Mouse (Mus musculus) ES-E14 (cell line): Measurements from ENCODE around the gene Csrnp3. TPM values are rescaled to one million over a fixed set of nuclear protein-coding genes. Genes with fewer than 3 reads are reported as not detected.

Experiments used
- DNase-seq: peaks from one replicate; pipeline ENCODE4 v3.0.0-alpha.2; 2013; ENCODE audit warnings: low read depth, low spot score
- H3K27ac ChIP-seq: 2 replicates; pipeline ENCODE4 v1.5.1; 2012; ENCODE audit warnings: low read depth, mild to moderate bottlenecking, low read length, moderate library complexity, mixed read lengths; ENCODE audit not compliant: poor library complexity, insufficient read depth, severe bottlenecking
- H3K36me3 ChIP-seq: 2 replicates; pipeline ENCODE4 v1.6.1; 2012; ENCODE audit warnings: mild to moderate bottlenecking, low read length, moderate library complexity, mixed read lengths; ENCODE audit not compliant: control insufficient read depth, poor library complexity, insufficient read depth, severe bottlenecking
- H3K4me1 ChIP-seq, 2 experiments: fragments of 150-350 bp in 1 of 2; sonication (generic) in 1 of 2; 2 replicates each; pipeline ENCODE4 v1.6.1; 2012; ENCODE audit warnings: low read length in 2 of 2, mild to moderate bottlenecking in 1 of 2, mixed read lengths in 1 of 2; ENCODE audit not compliant: control insufficient read depth in 2 of 2, insufficient read depth in 2 of 2, poor library complexity in 1 of 2
- H3K4me3 ChIP-seq, 2 experiments: fragments of 150-350 bp in 1 of 2; sonication (generic) in 1 of 2; 2 replicates each; pipeline ENCODE4 v1.5.1; 2012; ENCODE audit warnings: low read length in 2 of 2, low read depth in 1 of 2, mild to moderate bottlenecking in 1 of 2, mixed read lengths in 1 of 2; ENCODE audit not compliant: insufficient read depth in 1 of 2, poor library complexity in 1 of 2, severe bottlenecking in 1 of 2
- H3K9ac ChIP-seq: 2 replicates; pipeline ENCODE4 v1.6.1; 2012; ENCODE audit warnings: low read depth, mild to moderate bottlenecking, low read length, mixed read lengths; ENCODE audit not compliant: poor library complexity, insufficient read depth, severe bottlenecking
- H3K9me3 ChIP-seq: fragments of 150-350 bp; sonication (generic); 2 replicates; pipeline ENCODE4 v1.6.1; 2012; ENCODE audit warnings: low read depth, mild to moderate bottlenecking, low read length; ENCODE audit not compliant: control insufficient read depth, insufficient read depth
- CHD2 ChIP-seq: IDR thresholded peaks from 2 replicates; pipeline ENCODE4 v1.6.1; 2014; ENCODE audit warnings: mild to moderate bottlenecking, low read depth, low read length, inconsistent platforms
- HCFC1 ChIP-seq: IDR thresholded peaks from 2 replicates; pipeline ENCODE4 v1.6.1; 2012; ENCODE audit warnings: low read length, inconsistent platforms, borderline replicate concordance; ENCODE audit not compliant: insufficient read depth
- MAFK ChIP-seq: IDR thresholded peaks from 2 replicates; pipeline ENCODE4 v1.6.1; 2014; ENCODE audit warnings: mild to moderate bottlenecking, low read depth, low read length, inconsistent platforms; ENCODE audit not compliant: insufficient read depth
- ZC3H11A ChIP-seq: IDR thresholded peaks from 2 replicates; pipeline ENCODE4 v1.6.1; 2012; ENCODE audit warnings: low read depth, mild to moderate bottlenecking, inconsistent platforms, low read length, borderline replicate concordance
- ZNF384 ChIP-seq: IDR thresholded peaks from 2 replicates; pipeline ENCODE4 v1.6.1; 2012; ENCODE audit warnings: low read depth, low read length, inconsistent platforms
- in situ Hi-C, 2 experiments: fragments of 600-800 bp; cut with MboI; formaldehyde crosslinking; loops; one replicate each; pipeline ENCODE4 v1.15.1; 2025; ENCODE audit warnings: low sequenced_read_pairs in 2 of 2, inconsistent platforms in 1 of 2; ENCODE audit not compliant: unreplicated experiment in 2 of 2
- total RNA-seq: library from RNA; depleted of rRNA; stranded (reverse); fragments of 300-350 nt; gene quantifications from 2 replicates; pipeline ENCODE4 v1.2.3, GENCODE M21; 2012

Gene Csrnp3
- total RNA-seq, 1 experiment, result 4.3 TPM

DNA sequence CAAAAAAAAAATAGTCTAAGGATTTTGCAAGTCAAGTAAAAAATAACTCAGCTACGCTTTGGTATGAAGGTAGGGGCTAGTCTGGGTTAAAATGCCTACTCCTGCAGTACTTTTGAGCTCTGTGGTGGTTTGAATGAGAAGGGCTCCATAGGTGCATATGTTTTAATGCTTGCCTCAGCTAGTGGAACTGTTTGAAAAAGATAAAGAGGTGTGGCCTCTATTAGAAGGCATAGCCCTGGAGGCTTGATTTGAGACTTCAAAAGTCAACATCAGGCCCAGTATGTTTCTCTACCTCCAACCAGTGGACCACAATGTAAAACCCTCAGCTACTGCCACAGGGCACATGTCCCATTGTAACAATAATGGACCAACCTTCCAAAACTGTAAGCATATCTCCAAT, 16.9 kb upstream of the Csrnp3 start:
- no peak overlapping the region for H3K4me3 ChIP-seq
- no peak overlapping the region for H3K9ac ChIP-seq
- H3K9me3 ChIP-seq, result no peaks in the 10 kb centered on the region
- DNase-seq, result no peak
- no peak overlapping the region for H3K27ac ChIP-seq
- no peaks in the 10 kb centered on the region for H3K36me3 ChIP-seq
- in situ Hi-C loops, result no loop called here
- H3K4me1 ChIP-seq, result no peaks in the 10 kb centered on the region
- TF ChIP-seq HCFC1 (no peak), CHD2 (no peak), MAFK (no peak), ZC3H11A (no peak)

DNA sequence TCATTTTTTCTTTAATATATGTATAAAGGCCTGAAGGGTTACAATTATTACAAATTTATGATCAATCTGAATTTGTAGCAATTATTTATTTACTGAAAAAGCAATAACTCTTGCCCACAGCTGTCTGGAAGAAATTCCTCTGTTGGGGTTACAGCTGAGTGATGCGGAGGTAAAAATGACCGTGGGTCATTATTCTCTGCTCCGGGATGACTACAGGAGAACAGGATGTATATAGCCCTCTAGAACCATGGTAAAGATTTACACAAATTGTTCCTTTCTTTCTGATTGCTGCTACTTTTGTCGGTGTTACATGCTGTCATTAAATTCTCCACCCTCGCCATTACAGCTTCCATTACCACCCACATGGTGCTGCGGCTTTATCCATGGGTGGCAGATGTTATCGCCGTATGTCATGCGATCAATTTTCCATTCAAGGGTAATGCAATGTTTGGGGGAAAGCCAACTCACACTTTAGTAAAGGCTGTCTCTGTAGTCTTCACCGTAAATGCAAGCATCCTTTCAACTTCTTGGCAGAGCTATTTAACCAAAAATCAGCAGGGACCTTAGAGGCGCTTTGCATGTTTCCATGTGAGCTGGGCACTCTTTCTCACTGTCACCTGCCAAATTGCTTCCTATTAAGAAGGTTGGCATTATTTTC, 12.7 kb upstream of the Csrnp3 start:
- H3K27ac ChIP-seq, result no peak overlapping the region
- H3K36me3 ChIP-seq, result no peaks in the 10 kb centered on the region
- TF ChIP-seq ZC3H11A, result no peak
- no peak for TF ChIP-seq CHD2
- no peak for TF ChIP-seq HCFC1
- TF ChIP-seq ZNF384, result no peak
- no peak for TF ChIP-seq MAFK
- H3K9ac ChIP-seq, result no peak overlapping the region
- in situ Hi-C loops, result no loop called here
- DNase-seq, result no peak
- H3K4me1 ChIP-seq, result no peaks in the 10 kb centered on the region
- no peaks in the 10 kb centered on the region for H3K9me3 ChIP-seq
- no peak overlapping the region for H3K4me3 ChIP-seq

DNA sequence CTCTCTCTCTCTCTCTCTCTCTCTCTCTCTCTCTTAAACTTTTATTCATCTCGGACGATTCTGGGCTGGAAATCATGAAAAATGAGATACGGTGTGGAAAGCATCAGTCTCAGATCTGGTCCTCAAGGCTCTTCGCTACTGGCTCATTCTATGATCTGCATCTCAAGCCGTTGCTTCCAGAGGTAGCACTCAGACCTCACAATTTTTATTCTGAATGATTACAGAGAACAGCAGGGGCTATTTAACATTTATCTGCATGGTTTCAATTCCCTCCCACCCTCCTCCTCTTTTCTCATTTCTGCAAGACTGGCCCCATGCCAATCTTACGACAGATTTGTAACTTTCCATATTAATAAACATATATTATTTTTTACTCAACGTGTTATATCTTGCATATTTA, 12.1 kb upstream of the Csrnp3 start:
- H3K27ac ChIP-seq, result no peak overlapping the region
- no peaks in the 10 kb centered on the region for H3K36me3 ChIP-seq
- no peak for DNase-seq
- no peaks in the 10 kb centered on the region for H3K9me3 ChIP-seq
- TF ChIP-seq MAFK (no peak), HCFC1 (no peak), ZC3H11A (no peak), ZNF384 (no peak), CHD2 (no peak)
- no peak overlapping the region for H3K9ac ChIP-seq
- no peaks in the 10 kb centered on the region for H3K4me1 ChIP-seq
- H3K4me3 ChIP-seq, result no peak overlapping the region
- in situ Hi-C loops, result no loop called here

DNA sequence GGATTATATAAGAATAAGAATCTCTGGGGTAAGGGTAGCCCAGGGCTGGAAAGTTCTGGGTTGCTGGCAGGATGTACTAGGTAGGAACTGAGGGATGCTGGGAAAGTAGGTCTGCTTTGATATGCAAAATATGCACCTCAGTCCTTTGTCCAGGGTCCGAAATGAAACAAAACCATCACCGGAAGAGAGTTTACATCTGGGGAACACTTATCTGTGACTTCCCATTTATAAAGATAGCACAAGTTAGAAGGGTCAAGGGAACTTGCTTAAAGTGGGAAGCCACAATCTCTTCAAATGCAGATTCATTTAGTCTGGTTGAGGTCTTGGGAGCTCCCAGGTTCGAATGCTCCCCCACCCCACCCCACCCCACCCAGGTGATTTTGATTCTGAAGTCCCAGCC, 4.0 kb upstream of the Csrnp3 start:
- DNase-seq, result peak; percentile 53
- H3K4me3 ChIP-seq, result no peak overlapping the region
- peaks cover 0 to 8% of the 10 kb centered on the region in 2 experiments; a peak in 1 of 4 replicates for H3K4me1 ChIP-seq
- in situ Hi-C loops, result no loop called here
- H3K27ac ChIP-seq, result peak overlapping the region; percentile 78; the same call in 1 of the 2 replicates
- H3K36me3 ChIP-seq, result no peaks in the 10 kb centered on the region
- TF ChIP-seq CHD2, result no peak
- no peak for TF ChIP-seq ZC3H11A
- TF ChIP-seq HCFC1, result no peak
- no peak for TF ChIP-seq MAFK
- no peaks in the 10 kb centered on the region for H3K9me3 ChIP-seq
- no peak overlapping the region for H3K9ac ChIP-seq

DNA sequence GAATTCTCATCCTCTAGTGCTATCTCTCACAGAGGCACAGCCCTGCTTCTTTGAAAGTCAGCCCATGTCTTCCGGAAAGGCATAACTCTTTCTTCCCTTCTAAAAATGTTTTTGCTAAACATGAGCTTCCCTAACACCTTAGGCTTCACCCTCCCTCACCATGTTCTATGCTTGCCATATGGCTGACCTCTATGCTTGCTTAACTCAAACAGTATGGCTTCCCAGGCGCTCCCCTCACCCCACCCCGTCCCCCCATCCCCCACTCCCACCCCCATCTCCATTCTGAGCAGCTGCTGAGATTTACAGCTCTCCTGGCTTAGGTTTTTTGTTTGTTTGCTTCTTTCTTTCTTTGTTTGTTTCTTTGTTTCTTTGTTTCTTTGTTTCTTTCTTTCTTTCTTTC, 3.2 kb upstream of the Csrnp3 start:
- H3K4me3 ChIP-seq, result peak overlapping the region in 1 of 2 experiments; percentile 24; a peak in 1 of 4 replicates
- no peaks in the 10 kb centered on the region for H3K9me3 ChIP-seq
- in situ Hi-C loops, result no loop called here
- TF ChIP-seq ZNF384 (no peak), HCFC1 (no peak), CHD2 (no peak), ZC3H11A (no peak), MAFK (no peak)
- H3K4me1 ChIP-seq, result peaks cover 0 to 8% of the 10 kb centered on the region in 2 experiments; a peak in 1 of 4 replicates
- H3K27ac ChIP-seq, result peak overlapping the region; percentile 78; the same call in 1 of the 2 replicates
- DNase-seq, result peak; percentile 17
- no peak overlapping the region for H3K9ac ChIP-seq
- H3K36me3 ChIP-seq, result no peaks in the 10 kb centered on the region
